Mouse (Mus musculus): ENCODE measurements at regions not wholly inside any gene's neighbourhood (a gene's known extent, or its start where the extent isn't known, plus 50 kb on each side); places are given as distances from the start of the nearest gene placed in this dataset.

DNA sequence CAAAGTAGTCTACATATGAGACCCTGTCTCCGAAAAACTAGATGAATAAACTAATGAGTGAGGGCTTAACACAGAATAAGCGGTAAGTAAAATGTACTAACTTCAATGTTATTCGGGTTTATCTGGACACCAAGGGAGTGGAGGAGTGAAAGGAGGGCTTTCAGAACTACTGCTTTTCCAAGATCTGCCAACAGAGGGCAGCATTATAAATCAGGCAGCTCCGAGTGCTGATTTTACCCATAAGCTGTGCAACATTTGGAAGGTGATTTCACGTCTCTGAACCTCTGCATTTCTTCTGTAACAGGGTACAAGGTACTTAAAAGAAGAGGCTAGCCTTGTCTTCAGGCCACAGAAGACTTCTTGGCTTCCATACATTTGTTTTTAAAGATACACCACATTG, 74.2 kb downstream of the Foxi3 start:
- TF ChIP-seq CTCF (conservative IDR thresholded peaks at IDR 0.05 in 1 of 2, IDR thresholded peaks at IDR 0.05 in 1 of 2; ENCODE audit: low read depth in 2 of 2, low read length in 2 of 2) (peak; percentile 49 to 75), JUN (IDR thresholded peaks at IDR 0.05; ENCODE audit: insufficient read depth, low read depth, low read length) (no peak), POLR2A (IDR thresholded peaks at IDR 0.05; ENCODE audit: low read depth, low read length) (no peak)
